Mouse (Mus musculus): ENCODE results near the gene Osgin1.

Gene Osgin1

DNA sequence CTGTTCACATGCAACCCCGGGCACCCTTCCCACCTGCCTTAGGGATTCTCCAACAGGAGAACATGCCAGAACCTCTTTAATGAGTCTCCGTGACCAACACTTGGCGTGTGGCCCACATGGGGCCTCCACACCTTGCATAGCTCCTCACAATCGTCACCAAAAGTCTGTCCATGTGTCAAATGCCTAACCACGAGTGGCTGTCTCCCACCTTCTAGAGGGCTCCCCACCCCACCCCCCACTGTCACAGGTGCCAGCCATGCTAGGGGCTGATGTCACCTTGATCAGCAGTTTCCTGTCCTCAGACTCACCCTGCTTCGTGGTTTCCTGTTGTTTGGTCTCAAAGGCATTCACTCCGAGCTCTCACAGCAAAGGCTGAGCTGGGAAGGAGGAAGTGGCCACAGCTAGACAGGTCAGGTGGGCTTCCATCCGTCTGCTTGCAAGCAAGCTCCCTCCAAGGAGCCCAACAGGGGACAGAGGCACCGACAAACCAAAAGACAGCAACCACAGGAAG, 10.2 kb upstream of the Osgin1 start:
- DNase-seq (ENCODE audit: low read depth in 1 of 2, low spot score in 2 of 2): peak; percentile 34 to 72

DNA sequence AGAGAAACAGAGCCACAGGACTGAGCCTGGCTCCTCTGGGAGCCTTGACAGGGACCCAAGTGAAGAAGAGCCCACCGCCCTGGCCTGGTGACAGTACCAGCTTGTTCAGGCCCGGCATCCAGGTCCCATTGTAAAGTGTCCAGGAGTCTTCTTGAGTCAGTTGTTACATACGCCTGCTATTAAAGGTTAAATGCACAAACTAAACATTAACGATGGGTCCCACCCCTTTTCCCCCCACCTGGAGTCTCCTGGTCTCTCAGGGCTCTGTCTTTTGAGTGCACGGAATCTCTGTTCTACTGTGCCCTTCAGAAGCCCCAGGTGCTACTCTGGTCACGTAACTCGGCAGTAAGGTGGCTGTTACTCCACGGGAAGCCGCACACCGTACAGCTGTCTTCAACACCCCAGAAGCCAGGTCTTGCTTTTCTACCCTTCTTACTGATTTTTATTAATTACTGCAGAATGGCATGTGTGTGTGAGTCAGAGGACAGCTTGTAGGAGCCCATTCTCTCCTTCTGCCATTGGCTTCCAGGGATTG, 9.7 kb upstream of the Osgin1 start:
- no peak for DNase-seq (ENCODE audit: low read depth in 1 of 2, low spot score in 2 of 2)

DNA sequence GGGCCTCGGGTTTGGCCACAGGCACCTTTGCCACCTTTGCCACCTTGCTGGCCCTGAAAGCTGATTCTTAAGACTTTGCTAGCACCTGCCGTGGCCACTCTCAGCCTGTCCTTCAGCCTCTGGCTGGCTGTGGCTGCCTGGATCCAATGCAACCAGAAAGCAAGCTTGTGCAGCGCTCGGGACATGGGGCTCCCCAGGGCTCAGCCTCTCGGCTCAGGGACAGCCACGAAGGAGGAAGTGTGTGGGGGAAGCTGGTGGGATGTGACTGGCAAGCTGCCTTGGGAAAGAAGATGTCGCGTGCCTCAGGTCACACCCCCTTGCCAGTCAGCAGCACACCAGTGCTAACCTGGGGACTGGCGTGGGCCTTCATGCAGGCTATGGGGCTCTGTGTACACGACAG, 9.2 kb upstream of the Osgin1 start:
- peak; percentile 55 to 71 for DNase-seq (ENCODE audit: low read depth in 1 of 2, low spot score in 2 of 2)

DNA sequence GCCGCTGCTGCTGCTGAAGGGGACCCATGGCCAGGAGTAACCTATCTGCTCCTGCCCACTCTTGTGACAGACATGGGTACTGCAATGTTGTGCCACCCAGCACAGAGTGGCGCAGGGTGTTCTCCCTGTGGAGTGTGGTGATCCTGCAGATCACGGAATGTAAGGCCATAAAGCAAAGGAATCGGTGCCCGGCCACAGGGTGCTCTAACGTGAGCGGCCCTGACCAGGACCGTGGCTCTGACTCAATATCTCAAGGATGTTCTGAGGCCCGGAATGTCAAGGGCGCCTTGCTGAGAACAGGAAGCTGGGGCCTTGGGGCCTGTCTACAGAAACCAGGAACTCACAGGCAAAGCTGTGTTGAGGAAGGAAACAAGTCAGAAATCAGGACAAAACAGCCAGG, 8.4 kb upstream of the Osgin1 start:
- DNase-seq (ENCODE audit: low read depth in 1 of 2, low spot score in 2 of 2): peak; percentile 57 to 72

DNA sequence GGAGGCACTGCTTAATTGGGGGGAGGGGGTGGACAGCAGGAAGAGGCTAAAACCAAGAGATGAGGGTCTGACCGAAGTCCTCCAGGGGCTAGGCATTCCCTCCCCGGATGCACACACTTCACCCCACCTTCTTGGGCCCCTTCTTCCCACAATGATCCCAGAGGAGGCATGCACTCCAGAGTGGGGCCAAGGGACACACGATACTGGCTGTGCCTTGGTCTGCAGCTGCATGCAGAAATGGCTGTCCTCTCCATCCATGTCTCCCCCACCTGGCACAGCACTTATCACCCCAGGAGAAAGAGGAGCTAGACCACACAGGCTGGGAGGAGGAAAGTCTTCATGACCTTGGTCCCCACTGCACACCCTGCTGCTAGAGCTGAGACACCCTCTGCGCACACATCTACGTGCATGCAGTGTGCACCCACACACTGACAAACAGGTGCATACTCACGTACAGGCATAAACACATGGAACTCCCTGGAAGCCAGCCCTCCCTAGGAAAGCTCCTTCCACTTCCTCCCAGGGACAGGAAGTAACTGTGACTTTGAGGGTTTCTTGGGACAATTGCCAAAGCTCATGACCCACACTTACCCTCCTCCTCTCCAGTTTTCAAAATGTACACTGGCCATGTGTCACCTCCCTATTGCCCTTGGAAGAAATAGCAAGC, 7.7 kb upstream of the Osgin1 start:
- DNase-seq (ENCODE audit: low read depth in 1 of 2, low spot score in 2 of 2): no peak

DNA sequence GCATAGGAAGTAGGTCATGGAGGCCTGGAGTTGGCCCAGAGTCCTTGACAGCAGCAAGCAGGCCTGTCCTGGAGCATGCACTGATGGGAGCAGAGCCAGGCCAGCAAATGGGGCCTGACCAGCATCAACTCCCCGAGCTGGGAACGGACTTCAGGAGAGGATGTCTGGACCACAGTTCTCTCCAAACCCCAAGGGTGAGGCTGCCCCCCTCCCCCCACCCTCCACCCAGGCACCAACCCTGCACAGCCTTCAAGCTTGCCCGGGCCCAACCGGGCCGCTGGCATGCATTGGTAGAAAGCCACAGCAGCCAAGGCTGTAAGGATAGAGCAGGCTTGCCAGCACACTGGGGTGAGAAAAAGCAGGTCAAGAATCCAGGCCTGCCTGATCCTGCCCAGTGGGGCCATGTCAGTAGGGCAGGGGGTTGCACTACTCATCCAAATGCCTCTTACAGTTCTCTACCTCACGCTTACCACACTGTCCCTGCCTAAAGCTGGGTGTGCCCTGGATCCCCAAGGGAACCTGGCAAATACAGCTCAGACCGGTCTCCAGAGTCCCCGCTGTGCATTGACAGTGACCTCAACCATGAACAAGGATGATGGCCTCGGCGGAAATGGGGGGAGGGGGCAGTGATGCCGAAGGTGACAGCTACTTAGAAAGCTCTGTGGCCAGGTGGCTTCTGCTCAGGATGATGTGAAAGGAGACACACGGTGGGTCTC, 6.1 kb upstream of the Osgin1 start:
- DNase-seq (ENCODE audit: low read depth in 1 of 2, low spot score in 2 of 2): no peak

DNA sequence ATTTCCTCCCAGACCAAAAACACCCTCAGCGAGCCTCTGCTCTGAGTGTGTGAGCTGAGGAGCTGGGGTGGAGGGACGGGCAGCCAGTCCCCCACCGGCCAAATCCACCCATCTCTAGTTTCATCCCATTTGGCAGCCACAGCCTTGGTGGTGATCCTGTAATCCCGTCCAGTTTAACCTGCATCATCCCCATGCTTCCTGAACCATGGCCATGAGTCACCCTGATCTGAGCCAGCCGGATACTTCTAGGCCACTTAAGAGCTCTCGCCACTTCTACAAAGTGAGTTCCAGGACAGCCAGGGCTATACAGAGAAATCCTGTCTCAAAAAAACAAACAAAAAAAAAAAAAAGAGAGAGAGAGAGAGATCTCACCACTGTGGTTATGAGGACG, 5.6 kb upstream of the Osgin1 start:
- DNase-seq (ENCODE audit: low read depth in 1 of 2, low spot score in 2 of 2): no peak

DNA sequence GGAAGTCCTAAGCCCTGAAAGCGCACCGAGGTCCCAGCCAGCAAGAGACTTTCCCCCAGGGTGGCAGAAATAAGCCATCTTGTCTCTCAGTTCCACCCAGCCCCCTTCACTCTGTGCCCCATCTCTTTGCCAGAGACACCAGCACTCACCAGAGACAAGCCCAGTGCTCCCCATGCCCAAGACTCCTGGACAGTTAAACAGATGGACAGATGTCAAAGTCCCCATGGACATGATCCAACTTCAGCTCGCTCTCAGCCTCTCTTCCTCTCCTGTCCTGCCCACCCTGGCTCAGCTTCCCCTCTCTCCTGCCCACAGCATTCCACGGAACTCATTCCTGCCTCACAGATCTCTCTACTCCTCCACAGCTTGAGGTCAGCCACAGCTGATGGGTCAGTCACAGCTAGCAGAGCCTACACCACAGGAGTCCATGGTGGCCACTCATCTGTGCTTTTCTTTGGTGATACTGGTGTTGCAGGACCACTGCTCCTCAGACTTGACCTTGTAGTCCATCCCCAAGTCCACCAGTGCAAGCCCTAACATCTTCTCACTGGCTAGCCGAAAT, 5.1 kb upstream of the Osgin1 start:
- DNase-seq (ENCODE audit: low read depth in 1 of 2, low spot score in 2 of 2): no peak

DNA sequence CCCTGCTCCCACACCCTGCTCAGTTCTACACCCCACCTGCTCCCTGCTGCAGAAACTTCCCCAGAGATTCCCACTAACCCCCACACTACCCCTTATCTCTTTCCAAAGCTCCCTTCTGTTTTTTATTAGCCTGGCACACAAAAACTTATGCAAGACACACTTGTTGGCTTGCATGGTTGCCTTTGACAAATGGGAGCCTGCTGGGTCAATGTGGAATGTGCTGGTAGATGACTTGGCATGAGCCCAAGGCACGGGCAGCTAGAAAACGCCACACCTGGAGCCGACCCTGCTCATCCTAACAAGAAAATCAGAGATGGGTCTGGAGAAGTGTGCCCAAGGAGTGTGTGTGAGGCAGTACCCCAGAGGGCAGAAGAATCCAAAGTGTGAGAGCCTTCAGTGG, 4.4 kb upstream of the Osgin1 start:
- DNase-seq (ENCODE audit: low read depth in 1 of 2, low spot score in 2 of 2): no peak

DNA sequence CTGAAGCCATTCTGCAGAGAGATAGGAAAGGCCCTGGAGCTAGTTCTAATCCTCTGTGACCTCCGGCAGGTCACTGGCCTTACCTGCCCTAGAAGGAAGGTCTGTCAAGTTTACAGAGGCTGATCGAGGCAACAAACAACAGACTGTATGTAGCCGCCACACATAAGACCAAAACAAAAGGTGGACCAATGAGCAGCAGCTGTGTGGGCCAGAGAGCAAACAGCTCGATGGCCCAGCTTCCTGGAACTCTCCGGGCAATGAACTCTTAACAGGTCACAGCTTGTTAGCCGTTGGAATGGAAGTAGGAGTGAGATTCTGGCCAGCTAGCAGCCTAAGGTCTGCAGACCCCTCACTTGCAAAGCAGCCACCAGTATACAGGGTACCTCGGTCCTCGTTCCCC, 3.7 kb upstream of the Osgin1 start:
- DNase-seq (ENCODE audit: low read depth in 1 of 2, low spot score in 2 of 2): no peak

DNA sequence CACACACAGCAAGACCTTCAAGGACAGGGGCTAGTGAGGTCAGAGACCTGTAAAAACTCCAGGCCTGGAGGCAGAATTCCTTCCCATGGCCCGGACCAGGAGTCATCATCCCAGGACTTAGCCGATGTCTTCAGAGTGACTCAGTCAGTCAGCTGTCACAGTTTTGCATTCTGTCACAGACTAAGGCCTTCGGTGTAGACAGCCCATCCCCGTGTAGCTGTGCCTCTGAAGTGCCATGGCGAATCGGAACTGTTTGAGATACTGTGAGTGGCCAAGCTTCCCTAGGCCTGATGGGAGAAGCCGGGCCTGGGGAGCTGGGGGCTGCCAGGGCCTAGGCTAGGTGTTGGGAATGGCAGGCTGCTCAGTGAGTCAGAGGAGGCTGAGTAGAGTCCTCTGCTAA, 3.2 kb upstream of the Osgin1 start:
- DNase-seq (ENCODE audit: low read depth in 1 of 2, low spot score in 2 of 2): no peak

DNA sequence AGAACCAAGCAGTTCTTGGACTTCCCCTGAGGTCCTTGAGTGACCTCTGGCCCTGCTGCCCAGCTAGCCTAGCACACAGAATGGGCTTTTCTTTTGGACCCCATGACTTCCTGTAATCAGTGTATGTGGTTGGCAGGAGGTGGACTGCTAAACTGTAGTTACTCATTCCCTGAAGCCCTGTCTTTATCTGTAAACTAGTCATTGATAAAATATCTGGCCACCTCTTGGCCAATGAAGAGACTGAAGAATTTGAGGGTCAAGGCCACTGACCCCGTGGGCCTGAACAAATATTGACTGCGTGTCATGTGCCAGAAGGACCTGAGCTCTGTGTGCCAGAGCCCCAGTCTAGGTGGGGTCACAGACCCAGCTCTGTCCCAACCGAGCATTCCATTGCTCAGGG, 1.6 kb upstream of the Osgin1 start:
- DNase-seq (ENCODE audit: low read depth in 1 of 2, low spot score in 2 of 2): no peak

DNA sequence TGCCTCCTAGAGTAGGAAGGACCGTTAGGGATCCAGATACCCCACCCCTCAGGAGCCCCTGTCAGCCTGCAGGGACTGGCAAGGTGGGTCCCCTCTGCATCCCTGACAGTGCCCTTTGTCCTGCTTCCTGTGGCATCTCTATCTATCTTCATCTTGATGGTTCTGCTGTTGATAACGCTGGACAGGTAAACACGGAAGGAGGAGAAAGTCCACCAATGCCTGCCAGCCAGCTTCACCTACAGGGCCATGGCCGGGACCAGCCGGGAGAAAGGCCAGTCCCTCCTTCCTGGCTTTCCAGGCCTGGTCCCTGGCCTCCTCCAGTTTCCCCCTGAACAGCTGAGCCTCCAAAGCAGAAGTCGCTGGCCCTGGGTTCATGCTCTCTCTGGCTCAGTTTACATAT, 645 bp downstream of the Osgin1 start:
- DNase-seq (ENCODE audit: low read depth in 1 of 2, low spot score in 2 of 2): no peak

DNA sequence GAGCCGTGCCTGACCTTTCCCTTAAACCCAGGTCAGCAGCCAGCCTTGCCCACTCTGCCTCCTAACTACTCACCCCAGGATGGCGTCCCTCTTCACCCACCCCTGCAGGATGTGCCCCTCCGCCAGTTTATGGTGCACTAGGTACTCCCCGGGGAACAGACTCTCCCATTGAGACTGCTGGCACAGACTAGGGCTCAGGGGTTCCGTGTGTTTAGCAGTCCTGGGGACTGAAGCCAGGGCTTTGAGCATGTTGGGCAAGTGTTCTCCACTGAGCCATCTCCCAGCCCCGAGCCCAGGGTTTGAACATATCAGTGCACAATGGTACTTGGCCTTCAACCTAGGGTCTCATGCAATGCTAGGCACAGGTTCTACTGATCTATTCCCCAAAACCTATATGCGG, 1.6 kb downstream of the Osgin1 start:
- DNase-seq (ENCODE audit: low read depth in 1 of 2, low spot score in 2 of 2): no peak

DNA sequence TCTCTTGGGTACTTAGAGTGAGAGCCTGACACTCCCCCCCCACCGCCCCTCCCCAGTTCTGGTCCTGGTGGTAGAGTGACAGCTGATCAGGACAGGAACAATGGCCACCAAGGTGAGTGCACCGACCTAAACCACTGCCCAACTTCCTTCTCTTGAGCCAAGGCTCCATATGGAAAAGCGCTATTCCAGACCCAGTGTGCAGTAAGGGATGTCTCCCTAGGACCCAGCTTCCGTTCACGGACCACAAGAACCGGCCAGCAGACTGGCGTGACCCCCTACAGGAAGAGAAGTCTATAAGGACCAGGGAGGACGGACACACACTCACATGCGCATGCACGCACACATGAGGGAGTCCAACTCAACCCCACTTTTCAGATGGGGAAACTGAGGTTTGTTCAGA, 2.4 kb downstream of the Osgin1 start:
- DNase-seq (ENCODE audit: low read depth in 1 of 2, low spot score in 2 of 2): no peak

DNA sequence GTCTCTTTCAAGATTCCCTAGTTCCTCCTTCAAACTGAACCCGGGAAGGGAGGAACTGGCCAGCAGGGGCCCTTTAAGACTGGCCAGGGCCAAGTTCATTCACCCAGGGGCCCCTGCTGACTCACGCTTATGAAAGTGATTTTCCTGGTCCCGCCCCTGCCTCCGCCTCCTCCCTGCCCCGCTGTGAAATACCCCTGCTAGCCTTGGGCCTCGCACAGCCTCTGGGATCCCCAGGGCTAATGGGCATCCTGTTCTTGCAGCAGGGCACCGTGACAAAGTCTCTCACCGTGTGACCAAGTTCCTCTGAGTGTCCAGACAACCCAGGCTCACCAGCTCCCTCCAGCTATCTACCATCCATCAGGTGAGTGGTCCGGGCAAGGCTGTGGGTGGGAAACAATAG, 3.0 kb downstream of the Osgin1 start:
- DNase-seq (ENCODE audit: low read depth in 1 of 2, low spot score in 2 of 2): peak; percentile 71 to 84

DNA sequence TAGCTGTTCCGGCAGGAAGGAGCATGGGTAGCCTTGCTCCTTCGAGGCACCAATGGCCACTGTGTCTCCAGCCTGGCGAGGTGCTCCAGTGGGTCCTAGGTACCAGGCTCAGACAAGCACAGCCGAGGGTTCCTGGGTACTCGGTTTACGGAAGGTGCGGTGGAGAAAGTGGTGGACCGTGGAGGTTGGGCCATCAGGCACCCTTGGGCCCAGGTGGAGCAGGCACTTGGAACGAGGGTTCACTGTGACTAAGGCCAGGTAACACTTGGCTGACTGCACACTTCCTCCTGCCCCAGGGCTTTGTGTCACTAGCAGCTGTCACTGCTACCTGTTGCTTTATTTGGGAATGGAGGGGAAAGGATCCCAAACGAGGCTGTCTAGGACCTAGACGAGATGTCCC, 3.6 kb downstream of the Osgin1 start:
- DNase-seq (ENCODE audit: low read depth in 1 of 2, low spot score in 2 of 2): no peak

DNA sequence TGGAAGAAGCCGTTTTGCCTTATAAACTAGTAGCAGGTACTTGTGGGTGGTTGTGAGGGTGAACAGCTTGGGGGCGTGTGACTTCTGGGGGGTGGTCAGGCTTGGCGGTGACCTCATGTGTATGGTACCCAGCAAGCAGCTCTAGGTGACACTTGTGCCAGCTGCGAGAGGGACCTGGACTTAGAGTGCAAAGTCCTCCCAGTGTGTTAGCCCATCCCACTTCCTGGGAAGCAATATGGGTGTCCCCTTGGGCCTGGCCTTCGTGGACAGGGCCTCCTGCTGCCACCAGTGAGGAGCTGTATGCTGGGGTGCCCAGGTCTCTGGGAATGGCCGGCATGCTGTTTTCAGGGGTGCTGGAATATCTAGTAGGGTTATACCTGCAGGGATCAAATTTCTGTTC, 5.0 kb downstream of the Osgin1 start:
- no peak for DNase-seq (ENCODE audit: low read depth in 1 of 2, low spot score in 2 of 2)

DNA sequence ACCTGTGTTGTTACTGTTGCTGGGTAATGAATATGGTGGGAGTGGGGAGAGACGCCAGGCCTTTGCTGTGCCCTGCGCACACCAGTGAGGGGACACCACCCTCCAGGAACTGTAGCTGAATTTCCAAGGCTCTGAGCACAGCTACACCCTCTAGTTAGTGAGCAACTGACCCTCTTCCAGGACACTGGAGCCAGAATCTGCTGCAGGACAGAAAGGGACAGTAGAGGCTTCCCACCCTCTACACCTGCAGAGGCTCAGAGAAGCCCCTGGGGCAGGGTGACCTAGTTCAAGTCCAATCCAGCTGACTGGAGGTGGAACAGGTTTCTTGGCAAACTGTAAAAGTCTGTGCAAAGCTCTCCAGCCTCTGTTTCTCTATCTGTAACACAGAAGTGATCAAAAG, 5.5 kb downstream of the Osgin1 start:
- DNase-seq (ENCODE audit: low read depth in 1 of 2, low spot score in 2 of 2): no peak

DNA sequence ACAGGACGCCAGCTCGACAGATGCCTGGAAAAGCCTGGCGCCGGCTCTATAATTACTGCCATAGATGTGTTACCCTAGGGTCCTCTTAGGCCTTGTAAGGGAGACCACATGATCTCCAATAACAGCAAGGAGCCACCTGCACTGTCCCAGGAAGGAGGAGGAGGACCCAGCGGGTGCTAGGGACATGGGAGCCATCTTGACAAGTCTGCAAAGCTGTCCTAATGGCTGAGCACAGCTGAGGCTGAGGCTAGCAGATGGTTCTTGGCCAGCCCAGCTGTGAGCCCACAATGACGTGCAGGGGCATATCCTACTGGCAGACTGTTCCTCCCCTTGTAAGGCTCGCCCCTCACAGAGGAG, 5.9 kb downstream of the Osgin1 start:
- DNase-seq (ENCODE audit: low read depth in 1 of 2, low spot score in 2 of 2): no peak

DNA sequence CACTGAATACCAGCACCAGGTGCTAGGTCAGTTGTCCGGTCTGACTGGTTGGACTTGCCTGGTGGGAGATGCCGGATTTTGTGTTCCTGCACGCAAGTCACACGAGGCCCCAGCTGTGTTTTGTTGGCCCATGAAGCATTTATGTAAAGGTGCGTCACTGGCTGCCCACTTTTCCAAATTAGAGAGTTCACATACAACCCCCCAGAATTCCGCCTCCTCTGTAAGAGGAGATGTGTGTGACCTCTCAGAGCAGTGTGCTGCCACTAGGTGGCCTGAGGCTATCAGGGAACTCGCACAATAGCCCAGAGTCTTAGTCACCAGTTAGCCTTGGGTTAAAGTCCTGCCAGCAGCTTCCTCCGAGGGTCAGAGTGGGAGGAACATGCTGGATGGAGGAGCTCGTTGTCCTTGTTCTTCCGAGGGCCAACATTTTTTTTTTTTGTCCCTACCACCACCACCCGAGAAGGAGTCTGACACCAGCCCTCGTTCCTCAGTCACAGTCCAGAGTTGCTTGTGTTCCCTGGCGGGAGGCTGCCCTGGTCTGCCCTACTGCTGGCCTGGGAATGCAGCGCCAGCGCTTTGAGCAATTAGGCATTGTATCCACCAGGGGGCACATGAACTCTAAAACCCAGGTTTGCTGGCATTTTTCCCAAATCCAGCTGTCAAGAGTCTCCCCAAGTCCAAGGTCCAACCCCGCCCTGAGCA, 6.5 kb downstream of the Osgin1 start:
- peak in 1 of 2 experiments; percentile 45 for DNase-seq (ENCODE audit: low read depth in 1 of 2, low spot score in 2 of 2)

DNA sequence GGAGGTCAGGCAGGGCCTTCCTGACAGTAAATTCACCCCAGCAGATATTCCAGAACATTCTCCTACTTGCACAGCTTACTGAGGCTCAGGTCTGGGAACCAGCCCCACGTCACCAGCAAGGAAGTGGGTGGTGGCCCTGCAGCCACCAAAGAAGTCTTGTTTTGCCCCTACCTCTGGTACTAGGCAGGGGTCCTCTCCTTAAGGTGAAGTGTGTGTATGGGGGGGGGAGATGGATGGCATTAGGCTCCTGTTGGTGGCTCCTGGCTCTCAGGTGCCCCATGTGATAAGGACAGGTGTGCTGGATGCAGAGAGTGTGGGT, 7.0 kb downstream of the Osgin1 start:
- DNase-seq (ENCODE audit: low read depth in 1 of 2, low spot score in 2 of 2): no peak

All from monocyte, adult 2 months (primary cell).